Mouse (Mus musculus) liver, embryonic 14.5 days (tissue): Measurements from ENCODE around the gene Atg5. TPM values are rescaled to one million over a fixed set of nuclear protein-coding genes. Genes with fewer than 3 reads are reported as not detected.

Experiments
- ATAC-seq: fragments of 200-750 bp; cut with Nextera tagmentation; 2 replicates; pipeline ENCODE4 v1.8.0; 2017; ENCODE audit warnings: moderate number of reproducible peaks, mild to moderate bottlenecking, moderate library complexity; ENCODE audit not compliant: insufficient read depth
- DNase-seq, 3 experiments: peaks; one replicate each; pipeline ENCODE4 v3.0.0-alpha.2; 2012 to 2013; ENCODE audit warnings: low read depth in 3 of 3, low spot score in 3 of 3
- H3K27ac ChIP-seq: fragments of 300-500 bp; sonication (generic); 2 replicates; pipeline ENCODE4 v1.5.1; 2014; ENCODE audit warnings: moderate library complexity, mild to moderate bottlenecking, control low read depth, inconsistent platforms
- H3K27me3 ChIP-seq: fragments of 300-500 bp; sonication (generic); 2 replicates; pipeline ENCODE4 v1.6.1; 2014; ENCODE audit warnings: mild to moderate bottlenecking, low read length, moderate library complexity; ENCODE audit not compliant: control insufficient read depth, insufficient read depth
- H3K36me3 ChIP-seq: fragments of 300-500 bp; sonication (generic); replicated peaks from 2 replicates; pipeline ENCODE4 v1.6.1; 2014; ENCODE audit warnings: low read depth; ENCODE audit not compliant: control insufficient read depth, insufficient read depth
- H3K4me1 ChIP-seq, 2 experiments: fragments of 200-500 bp in 1 of 2; fragments of 300-500 bp in 1 of 2; sonication (generic) in 1 of 2; replicated peaks; 2 replicates each; pipeline ENCODE4 v1.6.1; 2012 to 2014; ENCODE audit warnings: antibody characterized with exemption in 1 of 2, inconsistent platforms in 1 of 2, low read length in 1 of 2; ENCODE audit not compliant: control insufficient read depth in 2 of 2, insufficient read depth in 2 of 2
- H3K4me2 ChIP-seq: fragments of 300-500 bp; sonication (generic); 2 replicates; pipeline ENCODE4 v1.6.1; 2014; ENCODE audit warnings: low read depth, mild to moderate bottlenecking, control low read depth, moderate library complexity
- H3K4me3 ChIP-seq, 2 experiments: fragments of 200-500 bp in 1 of 2; fragments of 300-500 bp in 1 of 2; sonication (generic) in 1 of 2; 2 replicates each; pipeline ENCODE4 v1.5.1; 2012 to 2014; ENCODE audit warnings: low read depth in 2 of 2, low read length in 2 of 2, mild to moderate bottlenecking in 2 of 2, control low read depth in 1 of 2, inconsistent platforms in 1 of 2, moderate library complexity in 1 of 2; ENCODE audit not compliant: insufficient read depth in 1 of 2
- H3K9ac ChIP-seq: fragments of 300-500 bp; sonication (generic); replicated peaks from 2 replicates; pipeline ENCODE4 v1.6.1; 2014; ENCODE audit warnings: mild to moderate bottlenecking, control low read depth, moderate library complexity
- H3K9me3 ChIP-seq: fragments of 300-500 bp; sonication (generic); 2 replicates; pipeline ENCODE4 v1.6.1; 2016; ENCODE audit warnings: low read length, mixed read lengths; ENCODE audit not compliant: control insufficient read depth
- CTCF ChIP-seq: IDR thresholded peaks from 2 replicates; pipeline ENCODE4 v1.5.1; 2016; ENCODE audit warnings: antibody characterized with exemption, low read depth, control low read depth
- EP300 ChIP-seq: IDR thresholded peaks from 2 replicates; pipeline ENCODE4 v1.6.1; 2016; ENCODE audit warnings: antibody characterized with exemption, low read depth
- WGBS: fragments of 180-500 bp; shearing (Covaris S2); extraction: QIAGEN DNeasy Blood & Tissue Kit; methylation state at CpG from one replicate; pipeline ENCODE4 v1.1.7; 2014; ENCODE audit not compliant: insufficient replicate concordance; 5-methylcytosine and 5-hydroxymethylcytosine counted together
- polyA plus RNA-seq, 2 experiments: library from polyadenylated mRNA; depleted of rRNA in 1 of 2; stranded (reverse) in 1 of 2; unstranded in 1 of 2; fragments of >200 nt; fragmentation: Nextera tagmentation in 1 of 2; extraction: Ambion mirVana in 1 of 2; gene quantifications; 2 replicates each; pipeline versions ENCODE4 v1.2.1 to v1.2.3; 2012 to 2014

The Atg5 gene
- polyA plus RNA-seq, 2 experiments = 7.5 to 21.0 TPM

DNA sequence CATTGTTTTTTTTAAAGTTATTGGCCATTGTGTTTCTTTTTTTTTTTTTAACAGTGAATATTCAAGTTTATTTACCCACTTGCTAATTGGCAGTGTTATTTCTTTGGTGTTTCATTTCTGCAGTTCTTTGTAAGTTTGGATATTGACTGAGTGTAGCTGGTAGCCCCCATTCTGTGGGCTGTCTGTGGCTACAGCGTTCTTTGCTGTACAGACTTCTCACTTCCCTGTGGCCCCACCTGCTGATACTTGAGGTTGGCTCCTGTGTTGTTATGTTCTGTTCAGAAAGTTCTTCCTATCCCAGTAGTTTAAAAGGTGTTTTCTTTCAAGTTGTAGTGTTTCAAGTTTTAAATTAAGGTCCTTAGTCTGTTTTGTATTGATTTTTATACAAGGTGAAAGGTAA lies 14.2 kb downstream of the Atg5 start:
- Histone ChIP-seq H3K9me3 (no peaks in the 10 kb centered on the region), H3K36me3 (peaks cover 9% of the 10 kb centered on the region; the same call in 1 of the 2 replicates), H3K4me3 (no peak overlapping the region), H3K27ac (no peak overlapping the region), H3K4me2 (no peak overlapping the region), H3K27me3 (no peaks in the 10 kb centered on the region), H3K4me1 (no peaks in the 10 kb centered on the region), H3K9ac (no peak overlapping the region)
- DNase-seq = no peak
- 42% methylated on average over 1 of the region's 1 CpGs for WGBS
- TF ChIP-seq CTCF (no peak), EP300 (no peak)
- ATAC-seq = no peak

DNA sequence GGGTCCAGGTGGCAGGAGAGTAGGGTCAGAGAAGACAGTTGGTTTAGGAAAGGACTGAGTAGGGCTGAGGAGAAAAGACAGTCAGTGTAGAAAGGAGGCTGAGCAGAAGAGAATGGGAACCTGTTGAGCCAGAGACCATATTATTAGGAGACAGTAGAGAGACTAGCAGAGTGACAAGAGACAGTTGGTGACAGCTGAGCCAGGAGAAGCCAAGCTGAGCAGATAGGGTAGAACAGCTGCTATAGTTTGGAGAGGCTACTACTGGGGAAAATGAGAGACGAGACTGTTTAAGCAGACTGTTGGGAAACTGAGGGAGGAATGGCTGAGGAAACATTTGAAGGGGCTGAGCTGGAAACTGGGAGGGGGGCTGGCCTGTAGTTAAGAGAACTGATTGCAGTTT lies 16.9 kb downstream of the Atg5 start:
- Histone ChIP-seq H3K9ac (no peak overlapping the region), H3K4me1 (no peaks in the 10 kb centered on the region), H3K9me3 (no peaks in the 10 kb centered on the region), H3K4me3 (no peak overlapping the region), H3K36me3 (peaks cover 12% of the 10 kb centered on the region), H3K27me3 (no peaks in the 10 kb centered on the region), H3K27ac (no peak overlapping the region), H3K4me2 (no peak overlapping the region)
- TF ChIP-seq EP300 (no peak), CTCF (no peak)
- no peak for DNase-seq
- no peak for ATAC-seq
- WGBS = 53% methylated on average over 1 of the region's 1 CpGs

DNA sequence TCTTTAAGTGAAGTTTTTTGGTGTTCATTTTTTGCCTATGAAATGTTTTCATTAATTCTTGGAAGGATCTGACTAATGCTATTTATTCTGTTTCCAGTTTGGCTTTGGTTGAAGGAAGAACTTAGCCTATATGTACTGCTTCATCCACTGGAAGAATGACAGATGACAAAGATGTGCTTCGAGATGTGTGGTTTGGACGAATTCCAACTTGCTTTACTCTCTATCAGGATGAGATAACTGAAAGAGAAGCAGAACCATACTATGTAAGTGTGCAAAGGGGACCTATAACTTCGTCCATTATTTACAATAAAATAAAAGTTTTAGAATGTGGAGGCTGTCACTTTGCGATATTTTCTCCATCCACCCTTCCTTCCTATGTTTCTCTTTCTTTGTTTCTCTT lies 17.8 kb downstream of the Atg5 start:
- Histone ChIP-seq H3K9ac (no peak overlapping the region), H3K4me1 (no peaks in the 10 kb centered on the region), H3K9me3 (no peaks in the 10 kb centered on the region), H3K4me2 (no peak overlapping the region), H3K27me3 (no peaks in the 10 kb centered on the region), H3K27ac (no peak overlapping the region), H3K36me3 (peaks cover 12% of the 10 kb centered on the region), H3K4me3 (no peak overlapping the region)
- WGBS = 59% methylated on average over 4 of the region's 4 CpGs
- DNase-seq (no peak), ATAC-seq (no peak)
- TF ChIP-seq CTCF (no peak), EP300 (no peak)

DNA sequence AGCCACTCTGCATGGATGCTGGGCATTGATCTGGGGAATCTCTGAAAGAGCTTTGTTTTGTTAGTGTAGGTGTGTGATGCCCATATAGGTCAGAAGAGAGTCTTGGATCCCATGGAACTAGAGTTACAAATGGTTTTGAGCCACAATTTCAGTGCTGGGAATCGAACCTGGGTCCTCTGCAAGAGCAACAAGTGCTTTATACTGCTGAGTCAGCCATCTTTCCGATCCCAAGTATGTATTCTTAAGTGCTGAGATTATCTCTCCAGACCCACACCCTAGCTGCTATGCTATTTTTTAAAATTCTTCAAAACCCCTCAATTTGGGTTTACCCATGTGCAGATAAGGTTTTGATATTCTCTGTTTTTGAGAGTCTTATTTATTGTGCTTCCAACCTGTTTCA lies 22.7 kb downstream of the Atg5 start:
- WGBS = 73% methylated on average over 2 of the region's 2 CpGs
- ATAC-seq = no peak
- TF ChIP-seq EP300 = no peak
- no peak for TF ChIP-seq CTCF
- Histone ChIP-seq H3K27me3 (no peaks in the 10 kb centered on the region), H3K4me1 (no peaks in the 10 kb centered on the region), H3K4me2 (no peak overlapping the region), H3K27ac (no peak overlapping the region), H3K9me3 (no peaks in the 10 kb centered on the region), H3K9ac (no peak overlapping the region), H3K4me3 (no peak overlapping the region), H3K36me3 (peaks cover 12% of the 10 kb centered on the region)
- no peak for DNase-seq

DNA sequence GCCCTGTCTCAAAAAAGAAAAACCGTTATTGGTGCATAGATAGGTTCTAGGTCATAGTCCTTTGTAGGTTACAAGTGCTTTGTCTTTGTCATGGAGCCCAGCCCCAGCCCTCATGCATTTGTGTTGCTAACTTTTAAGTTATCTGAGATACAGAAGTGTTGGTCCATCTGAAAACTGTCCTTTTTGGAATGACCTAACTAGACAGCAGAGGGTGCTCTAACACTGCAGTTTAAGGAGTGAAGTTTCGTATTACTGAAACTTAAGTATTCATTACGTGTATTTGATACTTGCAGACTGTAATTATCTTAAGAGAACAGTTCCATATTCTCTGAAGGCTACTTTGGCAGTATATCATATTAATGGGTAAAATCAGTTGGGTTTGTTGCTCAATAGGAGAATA lies 24.0 kb downstream of the Atg5 start:
- no peak overlapping the region for H3K4me3 ChIP-seq
- no peaks in the 10 kb centered on the region for H3K9me3 ChIP-seq
- no peaks in the 10 kb centered on the region for H3K4me1 ChIP-seq
- peaks cover 4% of the 10 kb centered on the region for H3K36me3 ChIP-seq
- DNase-seq (no peak), ATAC-seq (no peak)
- no peak overlapping the region for H3K4me2 ChIP-seq
- no peak overlapping the region for H3K9ac ChIP-seq
- H3K27ac ChIP-seq = no peak overlapping the region
- 53% methylated on average over 3 of the region's 3 CpGs for WGBS
- H3K27me3 ChIP-seq = no peaks in the 10 kb centered on the region
- TF ChIP-seq EP300 (no peak), CTCF (peak; percentile 46; the same call in 1 of the 2 replicates)
